Comparison of ENCODE assay signal across 8 mouse cellular contexts in genomic region chr9:25104638-25105037, GRCm38 (mm10). TPM values are rescaled to one million over a fixed set of nuclear protein-coding genes. Genes with fewer than 3 reads are reported as not detected.
DNase-seq lines count a peak whose midpoint lies in the region; ATAC-seq lines count a peak whose summit lies in the region.

No protein-coding gene starts in this region.

- no peak overlapping the region for H3K4me2 ChIP-seq in embryonic facial prominence, embryonic 11.5 days (ENCODE audit: low read depth, low read length)
- no peak overlapping the region for H3K4me2 ChIP-seq in hindbrain, embryonic 12.5 days (replicated peaks)
- no peak overlapping the region for H3K4me2 ChIP-seq in midbrain, embryonic 12.5 days (replicated peaks)

- no peak overlapping the region for H3K27ac ChIP-seq in embryonic facial prominence, embryonic 11.5 days (replicated peaks; ENCODE audit: low read depth, low read length)
- H3K27ac ChIP-seq in hindbrain, embryonic 12.5 days: no peak overlapping the region
- no peak overlapping the region for H3K27ac ChIP-seq in midbrain, embryonic 12.5 days (replicated peaks)

- H3K36me3 ChIP-seq in embryonic facial prominence, embryonic 11.5 days (replicated peaks; ENCODE audit: control insufficient read depth, insufficient read depth, low read depth, low read length): no peaks in the 10 kb centered on the region; the same call in 1 of the 2 replicates
- H3K36me3 ChIP-seq in hindbrain, embryonic 12.5 days: peaks cover 32% of the 10 kb centered on the region
- peaks cover 45% of the 10 kb centered on the region for H3K36me3 ChIP-seq in midbrain, embryonic 12.5 days

- H3K9me3 ChIP-seq in embryonic facial prominence, embryonic 11.5 days (replicated peaks; ENCODE audit: control insufficient read depth, low read length): no peaks in the 10 kb centered on the region
- 0 out of 2 replicates have a peak, but pooled peaks cover 6% of the 10 kb centered on the region for H3K9me3 ChIP-seq in hindbrain, embryonic 12.5 days (replicated peaks)
- no peaks in the 10 kb centered on the region; the same call in 1 of the 2 replicates for H3K9me3 ChIP-seq in midbrain, embryonic 12.5 days

- H3K4me1 ChIP-seq in embryonic facial prominence, embryonic 11.5 days (ENCODE audit: control insufficient read depth, insufficient read depth, low read length): no peaks in the 10 kb centered on the region
- H3K4me1 ChIP-seq in hindbrain, embryonic 12.5 days: no peaks in the 10 kb centered on the region
- H3K4me1 ChIP-seq in midbrain, embryonic 12.5 days: no peaks in the 10 kb centered on the region

- no peak overlapping the region for H3K4me3 ChIP-seq in embryonic facial prominence, embryonic 11.5 days (ENCODE audit: low read depth, low read length)
- H3K4me3 ChIP-seq in hindbrain, embryonic 12.5 days: no peak overlapping the region
- H3K4me3 ChIP-seq in midbrain, embryonic 12.5 days: no peak overlapping the region

- DNase-seq in right cerebral cortex, adult 2 months (ENCODE audit: low spot score in 2 of 2): peak; percentile 70 to 71
- DNase-seq in right cerebral cortex, postnatal 14 days: no peak
- DNase-seq in adrenal gland, postnatal 10 days: peak; percentile 51
- DNase-seq in embryonic facial prominence, embryonic 11.5 days (ENCODE audit: low spot score): peak; percentile 56
- peak; percentile 63 for DNase-seq in left cerebral cortex, adult 11 months (ENCODE audit: low spot score)
- peak; percentile 30 for DNase-seq in yolk sac, embryonic 10.5 days (ENCODE audit: low spot score)

- no peak for ATAC-seq in embryonic facial prominence, embryonic 11.5 days (replicated peaks; ENCODE audit: insufficient number of reproducible peaks, low FRiP score, low TSS enrichment, low read depth)
- ATAC-seq in hindbrain, embryonic 12.5 days (ENCODE audit: low FRiP score): peak; percentile 54
- 0 out of 2 replicates have a peak, but pooled peaks have one; percentile 52 for ATAC-seq in midbrain, embryonic 12.5 days (ENCODE audit: low FRiP score, low read depth)

- no peaks in the 10 kb centered on the region for H3K27me3 ChIP-seq in embryonic facial prominence, embryonic 11.5 days (ENCODE audit: control insufficient read depth, insufficient read depth, low read length)
- H3K27me3 ChIP-seq in hindbrain, embryonic 12.5 days: no peaks in the 10 kb centered on the region
- H3K27me3 ChIP-seq in midbrain, embryonic 12.5 days: no peaks in the 10 kb centered on the region

- H3K9ac ChIP-seq in embryonic facial prominence, embryonic 11.5 days (replicated peaks; ENCODE audit: low read length): no peak overlapping the region
- no peak overlapping the region for H3K9ac ChIP-seq in hindbrain, embryonic 12.5 days
- no peak overlapping the region for H3K9ac ChIP-seq in midbrain, embryonic 12.5 days (replicated peaks)

RNA-seq across cellular contexts. Expression of gene Gm10181, which starts 15.4 kb away (rescaled TPM):
- not detected for total RNA-seq in adrenal gland, postnatal 10 days (2021)
- polyA plus RNA-seq in embryonic facial prominence, embryonic 11.5 days (2014; fragmentation: Nextera tagmentation; extraction: Ambion mirVana): not detected in 2 replicates
- not detected in 2 replicates for polyA plus RNA-seq in hindbrain, embryonic 12.5 days (2016; fragmentation: Nextera tagmentation; extraction: Ambion mirVana)
- not detected in 2 replicates for polyA plus RNA-seq in midbrain, embryonic 12.5 days (2016; fragmentation: Nextera tagmentation; extraction: Ambion mirVana)

RNA-seq across cellular contexts. Expression of gene Herpud2, which starts 47.0 kb away (rescaled TPM):
- total RNA-seq in adrenal gland, postnatal 10 days (2021): 10 to 100 TPM; 40.3 to 40.9 TPM
- 27.5 and 28.1 TPM in 2 replicates for polyA plus RNA-seq in embryonic facial prominence, embryonic 11.5 days (2014; fragmentation: Nextera tagmentation; extraction: Ambion mirVana)
- 43.3 and 48.2 TPM in 2 replicates for polyA plus RNA-seq in hindbrain, embryonic 12.5 days (2016; fragmentation: Nextera tagmentation; extraction: Ambion mirVana)
- polyA plus RNA-seq in midbrain, embryonic 12.5 days (2016; fragmentation: Nextera tagmentation; extraction: Ambion mirVana): 44.2 and 47.0 TPM in 2 replicates
